Mouse (Mus musculus) thymus, postnatal 25 days (tissue): Measurements from ENCODE around the gene Jag2.

Source experiments
- DNase-seq: peaks from one replicate; pipeline ENCODE4 v3.0.0; 2022

Jag2 gene

DNA sequence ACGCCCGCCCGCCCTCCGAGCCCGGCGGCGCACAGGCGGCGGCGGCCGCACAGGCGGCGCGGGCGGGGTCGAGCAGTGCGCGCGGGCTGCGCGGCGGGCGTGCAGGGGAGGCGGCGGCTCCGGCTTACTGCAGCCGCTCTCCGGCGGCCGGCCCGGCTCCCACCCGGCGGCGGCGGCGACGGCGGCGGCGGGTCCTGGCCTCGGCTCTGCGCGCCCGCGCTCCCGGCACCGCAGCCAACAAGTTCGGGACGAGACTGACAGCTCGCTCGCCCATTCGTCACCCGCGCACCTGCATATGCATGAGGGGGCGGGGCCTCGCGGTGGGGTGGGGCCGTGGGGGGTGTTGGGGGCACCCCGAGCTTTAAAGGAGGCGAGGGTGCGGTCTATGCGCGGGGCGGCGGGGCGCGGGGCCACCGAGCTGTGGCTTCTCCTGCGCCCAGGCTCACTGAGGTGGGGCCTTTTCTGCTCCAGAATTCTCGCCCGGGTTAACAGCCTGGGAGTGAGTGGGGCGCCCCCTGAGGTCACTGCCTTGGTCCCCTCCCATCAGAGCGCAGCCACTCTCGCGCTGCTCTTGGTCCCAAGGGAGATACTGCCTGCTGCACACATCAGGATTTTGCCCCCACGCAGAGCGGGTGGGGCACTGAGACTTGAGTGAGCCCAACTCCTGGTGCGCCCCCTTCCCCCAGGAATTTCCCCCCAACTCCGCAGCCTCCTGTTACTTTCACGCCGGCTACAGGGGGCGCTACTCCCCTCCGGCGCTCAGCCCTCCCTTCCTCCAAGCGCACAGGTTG is at the start of gene Jag2:
Gene Jag2, minus strand, starts transcription at position 215 of the 791 bp plus-strand sequence.
- peak; percentile 58 for DNase-seq

DNA sequence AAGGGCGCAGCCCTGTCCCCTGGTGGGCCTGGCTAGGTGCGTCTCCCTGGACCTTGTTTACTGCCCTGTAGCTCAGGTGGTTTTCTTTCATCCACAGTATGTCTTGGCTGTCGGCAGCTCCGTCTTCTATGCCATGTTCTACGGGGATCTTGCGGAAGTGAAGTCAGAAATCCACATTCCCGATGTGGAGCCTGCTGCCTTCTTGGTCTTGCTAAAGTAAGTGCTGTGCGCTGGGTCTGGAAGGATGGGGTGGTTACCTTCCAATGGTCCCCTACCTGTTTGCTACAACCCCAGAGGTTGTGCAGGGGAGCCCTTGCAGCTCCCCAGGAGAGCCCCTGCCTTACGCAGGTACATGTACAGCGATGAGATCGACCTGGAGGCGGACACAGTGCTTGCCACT is 47.6 kb upstream of the Jag2 start:
- no peak for DNase-seq

DNA sequence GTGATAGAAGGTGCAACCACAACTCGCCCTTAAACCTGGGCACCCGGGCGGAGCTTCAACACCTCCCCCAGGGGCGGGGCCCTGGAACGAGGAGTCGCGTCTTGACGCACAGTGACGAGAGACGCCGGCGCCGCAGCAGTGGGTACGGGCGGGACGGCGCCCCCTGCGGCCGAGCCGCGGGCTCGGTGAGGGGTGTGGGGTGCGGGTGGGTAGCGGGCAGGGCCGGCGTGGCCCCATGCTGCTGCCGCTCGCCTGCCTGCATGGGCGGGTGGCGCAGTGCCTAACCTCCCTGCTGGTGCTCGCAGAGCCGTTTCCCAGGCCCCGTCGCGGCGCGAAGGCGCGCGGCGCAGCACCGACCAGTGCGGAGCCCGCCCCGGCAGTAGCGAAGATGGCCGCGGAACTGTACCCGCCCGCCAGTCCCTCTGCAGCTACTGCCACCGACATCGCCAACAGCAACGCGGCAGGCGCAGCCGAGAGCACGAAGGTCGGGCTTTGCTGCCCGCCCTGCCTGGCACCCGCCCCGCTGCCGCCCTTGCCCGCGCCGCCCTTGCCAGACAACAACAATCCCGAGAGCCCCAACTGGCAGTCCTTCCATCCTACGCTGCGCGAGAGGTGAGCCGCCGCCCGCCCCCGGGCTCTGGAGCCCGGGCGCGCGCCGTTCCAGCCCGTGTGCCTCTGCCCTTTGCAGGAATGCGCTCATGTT is 46.9 kb upstream of the Jag2 start, which contains the start of gene Btbd6:
Gene Btbd6, plus strand, starts transcription at position 112 of the 703 bp plus-strand sequence.
- DNase-seq = peak; percentile 91

DNA sequence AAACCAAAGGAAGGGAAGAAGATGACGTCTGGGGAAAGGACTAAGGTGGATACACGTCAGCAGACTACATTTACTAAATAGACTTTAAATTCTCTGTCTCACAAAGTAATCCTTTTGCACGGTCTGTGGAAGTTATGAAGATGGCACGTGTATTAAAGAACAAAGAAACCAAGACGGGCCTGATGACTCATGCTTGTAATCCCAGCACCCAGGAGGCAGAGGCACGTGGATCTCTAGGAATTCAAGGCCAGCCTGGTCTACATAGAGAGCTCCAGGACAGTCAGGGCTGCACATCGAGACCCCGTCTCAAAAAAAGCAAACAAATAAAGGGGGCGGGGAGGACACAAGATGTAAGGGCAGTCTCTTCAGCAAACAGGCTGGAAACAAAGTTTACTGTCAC is 45.2 kb upstream of the Jag2 start:
- no peak for DNase-seq

DNA sequence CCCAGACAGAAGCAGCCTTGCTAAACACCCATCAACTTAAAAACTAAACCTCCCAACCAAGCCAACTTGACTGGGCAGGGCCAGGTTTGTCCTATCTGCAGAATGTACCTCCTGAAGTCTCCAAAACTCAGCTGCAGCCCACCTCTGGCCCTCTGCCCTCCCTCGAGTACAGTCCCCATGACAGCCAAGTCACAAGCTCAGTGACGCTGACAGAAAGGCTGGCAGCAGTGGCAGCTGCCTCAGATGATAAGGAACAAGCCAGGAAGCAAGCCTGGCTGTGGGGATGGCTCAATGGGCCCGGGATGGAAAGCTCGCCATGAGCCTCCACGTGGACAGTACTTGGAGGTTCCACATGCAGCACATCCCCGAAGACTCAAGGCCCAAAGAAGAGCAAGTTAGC is 40.0 kb upstream of the Jag2 start:
- no peak for DNase-seq

DNA sequence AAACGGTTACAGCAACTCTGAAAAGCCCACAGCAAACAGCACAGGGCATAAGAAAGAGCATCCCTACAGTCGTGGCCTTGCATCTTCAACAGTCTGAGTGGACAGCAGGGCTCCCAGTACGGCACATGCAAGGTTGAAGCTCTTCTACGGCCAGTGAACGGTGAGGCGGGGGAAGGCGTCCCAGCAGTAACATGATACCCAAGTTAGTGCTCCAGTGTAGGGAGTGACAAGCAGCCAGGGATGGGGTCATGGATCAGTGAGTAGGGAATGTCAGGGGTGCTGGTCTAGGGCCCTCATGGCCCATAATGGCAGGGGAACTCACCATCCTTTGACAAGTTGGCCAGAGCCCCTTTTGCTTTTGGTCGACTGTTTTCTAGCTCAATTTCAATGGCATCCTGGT is 39.4 kb upstream of the Jag2 start:
- no peak for DNase-seq

DNA sequence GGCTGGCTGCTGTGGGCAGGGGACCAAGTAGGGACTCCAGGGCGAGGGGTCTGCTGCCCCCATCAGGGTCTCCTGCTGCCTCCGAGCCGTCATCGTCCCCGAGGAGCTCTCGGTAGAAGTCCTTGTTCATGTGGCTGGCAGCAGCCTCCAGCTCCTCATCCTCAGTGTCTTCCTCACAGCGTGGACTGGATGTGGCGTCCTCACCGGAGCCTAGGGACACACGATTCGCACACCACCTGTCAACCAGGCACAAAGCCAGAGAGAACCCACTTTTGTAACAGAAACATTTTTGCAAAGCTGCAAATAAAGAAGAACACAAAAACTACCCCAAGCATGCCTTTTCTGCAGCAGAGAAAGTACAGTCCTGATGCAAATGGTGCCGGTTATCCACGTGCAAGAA is 36.2 kb upstream of the Jag2 start:
- no peak for DNase-seq

DNA sequence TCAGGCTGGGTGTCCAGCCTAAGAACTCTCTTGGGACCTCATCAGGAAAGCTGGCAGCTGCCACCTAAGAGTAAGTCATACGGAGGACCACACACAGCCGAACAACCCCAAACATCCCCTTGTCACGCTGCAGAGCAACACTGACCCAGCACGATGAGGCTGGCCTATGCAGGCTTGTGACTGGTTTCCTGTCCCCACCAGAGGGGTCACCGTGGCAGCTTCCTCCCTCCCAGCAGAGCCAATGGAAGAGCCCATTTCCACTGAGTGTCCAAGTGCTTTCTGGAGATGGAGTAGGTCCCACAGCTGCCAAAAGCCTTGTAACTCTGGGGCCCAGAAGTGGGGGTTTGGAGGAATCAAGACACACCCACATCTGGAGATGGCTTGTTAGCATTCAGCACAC is 32.3 kb upstream of the Jag2 start:
- DNase-seq = no peak

DNA sequence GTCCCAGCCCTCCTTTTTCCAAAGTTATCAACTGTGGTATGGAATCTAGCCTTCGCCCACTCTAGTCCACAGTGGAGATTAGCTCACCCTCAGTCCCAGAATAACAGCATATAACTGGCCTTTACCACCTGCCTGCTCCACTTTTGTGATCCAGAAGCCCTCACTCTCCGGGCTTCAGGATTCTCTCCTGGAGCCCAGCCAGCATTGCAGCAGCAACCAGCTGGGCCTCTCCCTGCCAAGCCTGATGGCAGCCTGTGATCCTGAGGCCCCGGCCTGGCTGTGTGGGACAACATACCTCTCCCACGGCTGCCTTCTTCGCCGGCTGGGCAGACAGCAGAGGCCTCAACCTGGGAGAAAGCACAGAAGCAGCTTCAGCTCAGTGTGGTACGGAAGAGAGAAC is 31.9 kb upstream of the Jag2 start:
- DNase-seq = no peak

DNA sequence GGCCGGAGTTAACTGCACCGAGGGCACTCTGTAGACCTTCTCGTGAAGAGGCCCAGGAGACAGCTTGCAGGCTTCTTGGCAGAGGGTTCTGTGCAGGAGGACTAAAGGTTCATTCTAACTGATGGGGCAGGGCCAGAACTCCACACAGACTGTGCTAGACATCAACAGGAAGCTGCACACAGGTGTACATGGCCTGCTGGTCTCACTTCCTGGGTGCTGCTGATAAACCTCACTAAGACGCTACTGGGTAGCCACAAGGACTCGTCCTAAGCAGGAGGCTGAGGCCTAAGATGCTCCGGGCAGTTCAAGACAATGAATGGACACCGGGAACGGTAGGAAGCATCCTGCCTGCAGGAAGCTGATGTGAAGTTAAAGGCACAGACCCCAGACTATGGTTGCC is 29.8 kb upstream of the Jag2 start:
- DNase-seq = peak; percentile 58

DNA sequence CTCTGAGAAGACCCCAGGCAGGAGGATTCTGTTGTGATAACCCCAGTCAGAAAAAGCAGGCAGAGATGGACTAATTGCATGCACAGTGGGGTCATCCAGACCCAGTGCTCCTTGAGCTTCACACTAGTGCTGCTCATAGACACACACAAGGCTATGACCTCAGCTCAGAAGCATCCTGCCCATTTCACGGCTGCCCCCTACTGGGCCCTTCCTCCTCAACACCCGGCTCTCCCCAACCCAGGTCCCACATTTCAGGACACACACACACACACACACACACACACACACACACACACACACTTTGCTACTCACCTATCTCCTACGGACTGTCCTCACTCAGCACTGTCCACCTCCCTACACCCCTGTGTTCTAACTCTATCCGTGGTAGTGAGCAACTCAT is 28.7 kb upstream of the Jag2 start:
- DNase-seq = peak; percentile 55

DNA sequence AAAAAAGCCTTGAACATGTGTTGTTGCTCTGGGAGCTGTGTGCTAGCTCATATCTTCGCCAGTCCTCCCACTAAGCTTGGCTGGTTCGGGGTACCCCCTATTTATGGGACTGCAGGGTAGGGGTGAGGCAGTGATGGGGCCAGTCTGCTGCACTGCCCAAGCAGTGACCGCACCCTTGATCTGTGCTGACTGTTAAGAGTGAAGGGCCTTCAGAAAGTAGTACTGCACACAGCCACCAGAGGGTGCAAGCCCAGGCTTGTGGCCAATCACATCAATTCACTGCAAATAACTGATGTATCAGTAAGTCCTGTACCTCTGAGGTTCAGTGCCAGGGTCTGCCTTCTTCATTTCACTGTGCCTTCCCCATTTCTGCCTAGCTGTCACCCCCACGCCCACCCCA is 26.2 kb upstream of the Jag2 start:
- DNase-seq = peak; percentile 73

DNA sequence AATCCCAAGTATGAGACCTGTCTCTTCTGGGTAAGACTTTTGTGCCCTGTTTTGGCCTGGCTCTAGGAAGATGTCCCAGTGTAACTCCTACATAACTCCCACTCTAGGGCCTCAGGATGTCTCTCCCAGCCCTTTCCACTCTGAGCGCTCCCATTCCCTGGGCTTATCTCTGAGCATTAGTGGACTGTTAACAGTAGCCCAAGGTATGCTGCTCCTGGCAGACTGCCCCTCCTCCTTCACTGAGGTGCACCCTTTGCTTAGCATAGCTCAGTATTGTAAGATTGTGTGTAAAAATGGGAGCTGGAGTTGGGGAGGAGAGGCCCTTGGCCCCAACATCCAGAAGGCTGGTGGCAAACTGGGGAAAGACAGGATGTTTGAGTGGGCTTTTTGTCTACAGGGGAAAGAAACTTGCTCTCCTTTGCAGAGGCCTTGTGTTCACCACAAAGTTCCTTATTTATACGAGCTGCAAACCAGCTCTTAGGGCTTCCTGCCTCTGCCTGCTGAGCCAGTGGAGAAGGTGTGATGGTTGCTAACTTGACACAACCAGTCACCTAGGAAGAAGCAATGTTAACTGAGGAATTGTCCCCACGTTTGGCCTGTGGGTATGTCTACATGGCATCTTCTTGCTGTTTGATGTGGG is 23.5 kb upstream of the Jag2 start:
- DNase-seq = no peak

DNA sequence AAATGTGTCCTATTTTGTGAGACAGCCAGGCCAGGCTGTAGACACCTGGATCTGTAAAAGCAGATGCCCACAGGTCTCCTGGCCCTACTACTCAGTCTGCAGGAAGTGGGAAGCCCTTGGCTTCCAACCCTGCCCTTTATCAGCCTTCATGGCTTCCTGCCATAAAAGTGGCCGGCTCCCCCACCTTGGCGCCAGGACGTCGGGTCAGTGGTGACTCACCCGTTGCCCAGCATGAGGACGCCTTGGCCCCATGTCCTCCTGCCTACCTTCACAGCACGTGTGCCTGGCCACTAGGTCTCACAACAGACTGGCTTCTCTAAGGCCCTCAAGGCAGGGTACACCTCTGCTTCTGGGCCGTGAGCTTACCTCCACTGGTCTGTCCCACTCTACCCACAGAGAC is 22.9 kb upstream of the Jag2 start:
- no peak for DNase-seq

DNA sequence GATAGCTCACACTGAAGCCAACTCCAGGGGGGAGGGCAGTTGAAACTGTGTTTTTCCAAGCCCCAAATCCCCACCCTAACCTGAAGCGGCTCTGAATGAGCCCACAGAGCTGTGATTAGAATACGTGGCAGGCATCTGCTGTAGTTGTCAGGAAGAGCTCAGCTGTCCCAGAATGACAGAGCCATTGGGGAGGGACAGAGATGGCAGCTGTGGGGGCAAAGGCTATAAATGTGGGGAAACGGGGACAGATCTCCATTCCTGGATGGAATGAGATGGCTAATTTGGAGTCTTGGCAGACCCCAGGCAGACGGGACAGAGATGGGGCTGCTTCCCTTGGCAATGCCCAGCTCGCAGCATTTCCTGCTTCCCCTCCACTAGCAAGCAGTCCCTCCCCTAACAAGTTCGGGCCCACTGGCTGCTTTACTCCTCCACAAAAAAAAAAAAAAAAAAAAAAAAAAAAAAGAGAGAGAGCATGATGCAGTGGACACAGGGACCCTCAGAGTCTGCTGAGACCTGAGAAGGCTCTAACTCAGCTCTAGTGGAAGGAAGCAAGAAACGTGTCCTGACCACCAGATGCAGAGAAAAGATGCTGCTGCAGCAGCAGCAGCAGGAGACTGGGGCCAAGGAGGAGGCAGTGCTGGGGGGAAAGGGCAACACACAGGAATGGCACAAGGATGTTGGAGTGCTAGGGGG is 21.7 kb upstream of the Jag2 start:
- DNase-seq = no peak

DNA sequence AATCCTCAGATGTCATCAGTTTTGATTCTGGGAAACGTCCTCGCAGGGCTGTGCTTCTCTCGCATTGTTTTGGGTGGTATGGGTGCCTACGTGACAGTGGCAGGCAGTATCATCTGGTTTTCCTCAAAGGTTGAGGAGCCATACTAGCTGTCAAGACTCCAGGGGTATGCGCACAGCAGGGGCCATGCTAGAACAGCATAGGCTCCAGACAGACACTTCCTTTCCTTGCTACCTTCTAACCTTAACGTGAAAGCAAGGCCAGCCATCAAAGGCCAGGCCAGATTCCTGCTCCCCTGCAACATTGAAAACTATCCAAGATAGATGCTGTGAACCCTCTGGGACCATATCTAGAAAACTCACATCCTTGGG is 21.2 kb upstream of the Jag2 start:
- no peak for DNase-seq

DNA sequence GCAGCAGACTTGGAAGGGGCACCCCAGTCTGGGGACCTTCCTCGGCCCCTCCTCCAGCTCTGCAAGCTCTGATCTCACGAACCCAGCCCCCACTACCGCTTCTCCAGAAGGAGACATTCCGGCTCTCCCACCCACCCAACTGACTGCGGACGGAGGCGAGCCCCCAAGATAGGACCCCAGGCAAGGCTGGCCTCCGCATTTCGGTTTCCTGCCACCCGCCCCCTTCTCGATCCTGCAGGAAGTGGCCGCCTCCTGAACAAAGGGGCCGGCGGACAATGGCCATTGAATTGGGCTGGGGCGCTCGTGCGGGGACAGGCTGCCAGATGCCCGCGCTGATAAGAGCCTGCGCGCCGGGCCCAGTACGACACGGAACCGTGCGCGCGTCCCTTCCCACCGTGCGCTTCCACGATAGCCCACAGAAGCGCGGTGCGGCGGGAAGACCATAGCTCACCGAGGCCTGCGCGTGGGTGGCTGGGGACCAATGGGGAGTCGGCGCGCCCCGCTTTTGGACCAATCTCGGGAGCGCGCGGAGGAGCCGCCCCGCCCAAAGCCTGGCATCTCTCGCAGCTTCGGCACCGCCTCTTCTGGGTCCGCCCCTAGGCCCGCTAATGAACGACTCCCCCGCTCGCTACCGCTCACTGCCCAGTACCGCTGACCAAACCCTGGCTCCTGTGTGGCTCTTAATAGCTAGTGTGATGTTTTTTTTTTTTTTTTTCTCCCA is 20.6 kb upstream of the Jag2 start:
- peak; percentile 81 for DNase-seq

DNA sequence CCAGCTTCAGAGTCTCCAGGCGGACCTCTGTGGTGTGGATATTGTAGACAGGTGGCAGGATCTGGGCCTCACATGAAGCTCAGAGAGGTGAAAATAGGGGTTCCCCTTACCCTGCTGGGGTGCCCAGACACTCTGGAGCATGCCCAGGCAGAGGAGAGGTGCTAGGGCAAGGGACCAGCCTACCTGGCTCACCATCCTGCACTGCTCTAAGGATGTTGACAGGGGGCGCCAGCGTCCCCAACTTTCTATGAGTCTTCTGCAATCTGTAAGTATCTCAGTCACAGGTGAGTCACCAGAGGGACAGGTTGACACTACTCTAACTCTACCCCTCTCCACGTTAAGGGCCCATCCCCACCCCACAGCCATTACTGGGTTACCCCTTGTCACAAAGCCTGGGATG is 17.7 kb upstream of the Jag2 start:
- peak; percentile 50 for DNase-seq

DNA sequence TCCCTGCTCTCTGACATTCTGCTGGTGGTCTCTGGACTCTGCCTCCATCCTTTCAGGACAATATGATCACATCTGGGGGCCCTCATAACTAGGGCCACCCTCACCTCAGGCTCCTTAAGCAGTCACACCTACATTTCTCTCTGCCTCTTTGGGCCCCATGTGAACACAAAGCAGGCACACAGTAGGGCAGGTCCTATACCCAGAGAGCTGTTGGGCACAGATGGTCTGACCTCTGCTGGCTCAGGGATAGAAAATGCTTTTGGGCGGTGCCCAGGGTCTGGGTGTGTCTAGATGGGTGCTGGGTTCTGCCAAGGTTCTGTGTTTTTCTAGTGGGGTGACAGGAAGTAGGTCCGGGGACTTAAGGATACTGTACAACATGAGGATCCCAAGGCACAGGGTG is 14.1 kb upstream of the Jag2 start:
- no peak for DNase-seq

DNA sequence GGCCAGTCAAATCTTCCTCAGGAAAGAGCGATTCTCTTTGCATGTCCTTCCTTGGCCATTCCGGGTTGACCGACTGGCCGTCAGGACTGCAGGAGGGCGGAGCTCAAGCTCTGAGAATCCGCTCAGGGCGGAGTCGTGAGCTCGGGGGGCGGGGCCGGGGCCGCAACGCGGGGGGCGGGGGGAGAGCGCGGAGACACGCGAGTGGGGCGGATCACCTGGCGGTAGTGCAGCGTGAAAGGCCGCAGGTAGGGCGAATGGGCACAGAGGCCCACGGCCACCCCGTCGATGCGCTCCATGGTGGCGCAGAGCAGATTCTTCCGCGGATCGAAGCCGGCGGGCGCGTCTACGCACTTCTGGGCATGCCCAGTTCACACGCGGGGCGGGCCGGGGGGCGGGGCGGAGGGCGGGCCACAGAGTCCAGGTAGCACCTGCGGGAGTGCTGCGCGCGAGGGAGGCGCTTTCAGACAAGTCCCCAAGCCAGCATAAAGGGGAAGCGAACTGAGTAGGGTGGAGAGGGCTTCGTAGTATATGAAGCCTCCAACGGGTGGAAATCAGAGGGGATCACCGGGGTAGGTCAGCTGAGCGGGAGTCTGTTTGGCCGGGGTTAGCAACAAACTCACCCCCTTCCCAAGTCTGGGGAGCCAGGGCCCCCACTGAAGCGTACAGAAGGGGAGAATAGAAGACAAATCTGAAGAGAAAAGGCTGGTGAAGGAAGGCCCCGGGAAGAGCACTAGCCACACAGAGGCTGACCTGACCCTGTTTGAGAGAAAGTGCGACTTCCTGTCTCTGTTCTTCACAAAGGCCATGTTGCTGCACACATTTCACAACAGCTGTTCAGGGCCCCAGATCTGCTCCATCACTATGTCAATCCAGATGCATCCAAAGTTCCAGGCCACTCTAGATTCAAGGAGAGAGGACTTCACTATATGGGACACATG is 12.5 kb upstream of the Jag2 start, which contains the start of gene Nudt14:
Gene Nudt14, minus strand, starts transcription at position 349 of the 938 bp plus-strand sequence.
- DNase-seq = peak; percentile 78

DNA sequence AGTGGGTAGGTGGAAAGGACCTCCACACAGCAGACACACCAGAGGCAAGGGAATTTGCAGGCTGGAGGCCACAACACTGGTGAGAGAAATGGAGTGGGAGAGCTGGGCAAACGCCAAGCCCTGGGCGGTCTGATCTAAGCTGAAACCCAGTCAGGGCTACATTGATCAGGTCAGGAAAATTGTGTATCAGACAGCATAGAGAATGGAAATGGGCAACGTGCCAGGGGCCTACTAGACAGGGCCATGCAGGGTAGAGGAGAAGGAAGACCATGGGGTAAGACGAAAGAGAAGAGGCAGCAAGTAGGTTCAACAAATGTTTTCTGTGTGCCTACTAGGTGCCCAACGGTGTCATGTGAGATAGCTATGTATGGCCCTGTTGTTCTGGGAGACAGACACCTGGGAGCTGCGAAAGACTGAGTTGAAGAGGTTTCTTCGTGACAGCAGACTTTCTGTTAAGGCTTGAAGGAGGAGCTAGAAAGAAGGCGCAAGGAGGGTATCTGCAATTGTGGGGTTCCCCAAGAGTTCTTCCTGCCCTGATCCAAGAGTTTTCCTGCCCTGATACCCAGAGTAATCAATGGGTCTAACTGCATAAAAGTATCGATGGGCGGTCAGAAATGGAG is 11.7 kb upstream of the Jag2 start:
- DNase-seq = no peak
